Mouse (Mus musculus): ENCODE measurements at regions not wholly inside any gene's neighbourhood (a gene's known extent, or its start where the extent isn't known, plus 50 kb on each side); places are given as distances from the start of the nearest gene placed in this dataset.
A peak's percentile ranks its signal among the peaks of the same experiment; 100 is the strongest.

GRCm38 (mm10) chr1:187413881-187414280 lies 194.7 kb upstream of the Esrrg start:
- DNase-seq (ENCODE audit: low spot score): no peak

DNA sequence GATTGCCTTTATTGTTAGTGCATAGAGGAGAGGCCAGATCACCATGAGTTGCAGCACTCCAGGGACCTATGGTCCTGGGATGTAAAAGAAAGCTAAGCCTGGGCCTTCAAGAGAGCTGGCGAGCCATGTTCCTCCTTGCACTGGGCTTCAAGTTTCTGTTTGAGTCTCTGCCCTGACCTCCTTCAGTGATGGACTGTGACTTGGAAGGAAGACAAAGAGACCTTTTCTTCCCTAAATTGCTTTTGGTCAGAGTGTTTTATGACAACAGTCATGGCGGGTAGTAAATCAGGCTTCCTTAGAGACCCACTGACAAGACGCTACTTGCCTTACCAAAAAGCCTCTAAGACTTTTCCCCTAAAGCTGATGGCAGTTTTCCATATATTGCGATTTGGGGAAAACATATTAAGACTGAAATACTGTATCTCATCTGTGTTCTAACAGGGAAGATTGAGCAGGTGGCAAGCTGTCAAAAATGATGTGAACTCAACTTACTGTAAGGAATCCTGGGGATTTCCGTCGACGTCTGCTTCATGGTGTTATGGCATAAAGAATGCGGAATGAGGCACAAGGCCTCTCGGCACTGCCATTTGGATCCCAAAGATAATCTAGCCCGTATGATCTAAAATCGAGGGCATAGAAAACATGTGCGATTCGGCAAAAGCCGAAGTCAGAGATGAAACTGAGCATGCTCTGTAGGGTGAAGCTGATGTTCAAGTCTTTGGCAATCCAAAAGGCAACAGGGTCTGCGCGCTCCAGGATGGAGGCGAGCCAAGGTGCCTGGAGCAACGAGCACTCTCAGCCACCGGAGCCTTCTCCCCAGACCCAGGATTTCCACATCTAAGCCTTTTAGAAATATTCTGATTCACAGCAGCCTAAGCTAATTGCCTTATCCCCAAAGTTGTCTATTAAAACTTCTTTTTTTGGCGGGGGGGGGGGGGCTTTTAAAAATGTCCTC lies 190.1 kb upstream of the Esrrg start:
- no peak for DNase-seq (ENCODE audit: low spot score)

GRCm38 (mm10) chr1:187428536-187429215 lies 179.9 kb upstream of the Esrrg start:
- DNase-seq (ENCODE audit: low spot score): no peak

DNA sequence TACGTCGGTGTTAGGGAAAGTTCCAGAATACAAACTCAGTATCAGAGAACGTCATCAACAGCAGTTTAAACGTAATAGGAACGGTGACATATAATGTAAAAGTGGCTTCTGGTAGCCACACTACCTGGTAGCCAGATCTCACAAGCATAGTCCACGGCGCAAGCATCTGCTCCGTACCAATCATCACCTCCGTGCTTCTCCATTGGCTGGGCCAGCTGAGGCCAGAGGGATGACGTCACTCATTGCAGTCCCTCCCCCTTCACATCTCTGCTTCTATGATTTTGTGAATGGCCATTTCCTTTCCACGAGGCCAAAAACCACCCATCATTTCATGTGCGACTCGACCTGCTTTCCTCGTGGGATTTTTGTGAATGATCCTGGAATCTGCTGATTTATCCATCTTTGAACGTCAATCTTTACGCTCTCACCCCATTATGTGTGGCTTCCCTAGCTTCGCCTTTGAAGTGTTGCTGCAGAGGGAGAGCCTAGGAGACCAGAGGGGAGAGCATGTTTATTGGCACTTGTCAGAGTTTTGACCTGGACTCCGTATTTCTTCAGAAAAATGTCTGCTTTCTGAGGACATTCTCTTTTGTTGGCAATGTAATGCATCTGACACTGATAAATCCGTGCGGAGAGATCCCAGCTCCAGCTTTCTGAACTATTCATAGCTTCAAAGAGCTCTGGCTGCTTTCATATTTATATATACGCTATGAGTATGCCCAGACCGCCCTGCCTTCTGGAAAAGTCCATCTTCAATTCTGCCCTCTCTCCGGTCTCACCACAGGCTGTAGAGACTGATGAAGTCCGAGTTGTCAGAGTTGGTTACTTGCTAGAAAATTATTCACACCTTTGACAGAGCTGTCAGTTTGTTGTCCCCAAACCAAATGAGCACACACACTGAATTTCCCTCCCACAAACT lies 174.6 kb upstream of the Esrrg start:
- DNase-seq (ENCODE audit: low spot score): no peak

DNA sequence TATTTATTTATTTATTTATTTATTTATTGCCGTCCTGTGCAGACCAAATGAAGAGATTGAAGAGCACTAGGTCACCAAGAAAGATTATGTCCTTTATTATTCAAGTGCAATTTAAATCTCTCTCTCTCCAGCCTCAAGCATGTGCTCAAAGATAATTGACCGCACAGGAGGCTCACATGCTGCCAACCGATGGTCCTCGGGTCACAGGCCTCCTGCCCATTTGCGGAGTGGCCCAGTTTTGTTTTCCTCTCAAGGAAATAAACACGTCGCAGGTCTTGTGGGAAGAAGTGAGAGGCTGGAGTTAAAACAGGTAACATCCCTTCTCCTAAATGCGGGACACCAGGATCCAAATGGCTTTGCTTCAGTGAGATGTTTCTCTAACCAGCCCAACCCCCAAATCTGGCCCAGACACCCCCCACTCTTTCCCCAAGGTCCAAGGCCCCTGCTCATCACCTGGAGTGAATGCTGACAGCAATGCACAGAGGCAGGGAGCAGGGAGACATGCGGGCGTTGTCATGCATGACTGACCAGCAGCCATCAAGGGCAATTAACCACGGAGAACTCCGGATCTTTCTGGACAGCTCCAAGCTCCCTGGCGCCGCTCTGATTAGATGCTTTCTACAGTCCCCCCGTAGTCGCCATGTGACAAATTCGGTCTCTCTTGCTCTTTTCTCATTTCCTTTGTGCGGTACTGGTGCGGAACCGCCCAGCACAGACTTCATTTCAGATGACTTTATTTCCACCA lies 169.2 kb upstream of the Esrrg start:
- DNase-seq (ENCODE audit: low spot score): no peak

GRCm38 (mm10) chr1:187441668-187442193 lies 166.9 kb upstream of the Esrrg start:
- no peak for DNase-seq (ENCODE audit: low spot score)

GRCm38 (mm10) chr1:187446511-187446910 lies 162.1 kb upstream of the Esrrg start:
- DNase-seq (ENCODE audit: low spot score): no peak

- peak; percentile 12 for DNase-seq (ENCODE audit: low spot score)
Observed at GRCm38 (mm10) chr1:187448173-187448572, 160.4 kb upstream of the Esrrg start.

DNA sequence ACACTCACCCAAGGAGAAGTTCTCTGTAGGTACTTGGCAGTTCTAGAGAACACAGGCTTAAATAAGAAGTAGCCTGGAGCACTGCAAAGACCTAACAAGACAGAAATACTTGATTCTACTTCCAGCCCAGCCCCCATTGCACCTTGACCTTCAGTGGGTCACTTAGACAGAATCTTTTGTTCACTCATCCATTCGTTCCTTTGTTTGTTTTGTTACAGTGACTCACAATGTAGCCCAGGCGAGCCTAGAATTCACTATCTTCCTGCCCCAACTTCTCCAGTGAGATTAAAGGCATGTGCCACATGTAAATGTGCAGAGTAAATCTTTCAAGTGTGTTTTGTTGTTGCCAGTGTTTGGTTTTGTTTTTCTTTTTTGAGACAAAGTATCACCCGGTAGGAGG lies 158.5 kb upstream of the Esrrg start:
- DNase-seq (ENCODE audit: low spot score): no peak

DNA sequence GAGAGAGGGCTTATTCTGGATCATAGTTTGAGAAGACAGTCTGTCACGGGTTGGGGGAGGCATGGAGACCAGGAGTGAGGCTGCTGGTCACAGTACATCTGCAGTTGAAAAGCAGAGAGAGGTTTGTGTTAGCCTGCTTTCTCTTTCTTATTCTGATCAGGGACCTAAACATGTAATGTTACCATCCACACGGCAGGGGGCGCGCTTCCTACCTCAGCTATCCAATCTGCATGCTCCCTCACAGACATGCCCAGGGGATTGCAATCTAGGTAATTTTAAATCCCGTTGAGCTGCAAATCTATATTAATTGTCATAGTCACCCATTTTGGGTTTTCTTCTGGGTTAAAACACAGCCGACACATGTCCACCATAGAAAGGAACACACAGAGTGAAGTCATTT lies 156.4 kb upstream of the Esrrg start:
- DNase-seq (ENCODE audit: low spot score): peak; percentile 21

GRCm38 (mm10) chr1:187454431-187454830 lies 154.2 kb upstream of the Esrrg start:
- no peak for DNase-seq (ENCODE audit: low spot score)

DNA sequence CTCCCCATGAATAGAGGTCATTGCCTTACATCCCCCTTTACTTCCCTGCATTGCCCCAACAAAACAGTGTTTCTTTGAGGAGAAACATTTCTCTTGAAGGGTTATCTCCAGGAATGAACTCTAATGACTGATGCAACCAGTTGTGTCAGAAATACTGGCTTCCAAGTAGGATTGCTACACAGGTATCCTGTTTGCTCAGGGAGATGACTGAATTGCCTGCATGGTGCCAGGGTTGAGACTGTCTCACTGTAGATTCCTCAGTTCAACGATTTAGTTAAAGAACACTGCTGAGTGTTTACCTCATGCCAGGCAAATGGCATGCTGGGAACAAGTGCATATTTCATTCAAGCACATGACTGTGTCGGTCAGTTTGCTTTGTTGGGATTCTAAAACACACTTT lies 123.8 kb upstream of the Esrrg start:
- no peak for DNase-seq (ENCODE audit: low spot score)

- DNase-seq (ENCODE audit: low spot score): no peak
Observed at GRCm38 (mm10) chr1:187487948-187488690, 120.5 kb upstream of the Esrrg start.

DNA sequence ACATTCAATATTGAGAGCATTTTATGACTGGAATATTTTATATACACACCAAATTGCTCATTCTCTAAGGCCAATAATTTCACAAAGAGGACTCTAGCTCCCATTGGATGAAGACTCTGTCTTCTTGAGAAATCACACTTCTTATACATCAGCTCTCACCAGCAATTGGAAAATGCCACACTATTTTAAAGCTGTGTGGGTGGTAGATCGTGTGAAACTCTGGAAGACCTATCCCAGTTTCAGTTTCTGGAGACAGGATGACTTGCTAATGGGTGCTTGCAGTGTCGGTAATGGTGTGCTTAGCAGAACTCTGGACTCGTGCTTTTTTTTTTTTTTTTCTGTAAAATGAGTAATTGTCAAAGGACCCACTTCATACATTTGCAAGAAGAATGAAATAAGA lies 119.1 kb upstream of the Esrrg start:
- no peak for DNase-seq (ENCODE audit: low spot score)

DNA sequence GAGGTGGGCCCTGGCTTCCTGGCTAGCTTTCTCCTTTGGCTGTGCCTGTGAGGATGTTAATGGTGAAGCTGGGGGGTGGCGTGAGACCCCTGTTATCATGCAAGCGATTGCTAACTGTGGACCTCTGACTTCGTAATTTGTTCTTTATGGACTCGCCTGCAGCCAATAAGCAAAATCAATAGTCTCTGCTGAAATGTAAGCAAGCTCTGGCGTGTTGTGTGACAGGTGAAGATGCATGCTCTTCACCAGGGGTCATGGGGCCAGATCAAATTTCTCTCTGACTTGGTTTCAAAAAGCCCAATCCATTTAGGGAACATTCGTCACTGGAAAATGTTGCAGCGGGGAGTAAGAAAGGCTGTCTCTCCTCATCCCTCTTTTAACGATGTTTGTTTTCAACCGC lies 103.2 kb upstream of the Esrrg start:
- no peak for DNase-seq (ENCODE audit: low spot score)

DNA sequence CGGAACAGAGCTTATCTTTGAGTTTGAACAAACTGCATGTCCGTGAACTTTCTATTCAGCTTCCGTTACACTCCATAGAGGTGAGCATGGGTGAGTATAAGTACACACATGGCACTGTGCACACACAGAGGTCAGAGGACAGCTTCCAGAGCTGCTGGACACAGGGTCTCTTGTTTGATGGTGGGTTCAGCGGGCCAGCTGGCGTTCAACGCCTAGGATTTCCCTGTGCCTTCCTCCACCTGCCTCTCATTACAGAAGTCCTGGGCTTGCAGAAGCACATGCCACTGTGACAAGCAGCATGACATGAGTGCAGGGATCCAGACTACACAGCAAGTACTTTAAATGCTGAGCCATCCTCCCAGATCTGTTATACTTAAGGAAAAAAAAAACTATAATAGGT lies 101.4 kb upstream of the Esrrg start:
- DNase-seq (ENCODE audit: low spot score): no peak

DNA sequence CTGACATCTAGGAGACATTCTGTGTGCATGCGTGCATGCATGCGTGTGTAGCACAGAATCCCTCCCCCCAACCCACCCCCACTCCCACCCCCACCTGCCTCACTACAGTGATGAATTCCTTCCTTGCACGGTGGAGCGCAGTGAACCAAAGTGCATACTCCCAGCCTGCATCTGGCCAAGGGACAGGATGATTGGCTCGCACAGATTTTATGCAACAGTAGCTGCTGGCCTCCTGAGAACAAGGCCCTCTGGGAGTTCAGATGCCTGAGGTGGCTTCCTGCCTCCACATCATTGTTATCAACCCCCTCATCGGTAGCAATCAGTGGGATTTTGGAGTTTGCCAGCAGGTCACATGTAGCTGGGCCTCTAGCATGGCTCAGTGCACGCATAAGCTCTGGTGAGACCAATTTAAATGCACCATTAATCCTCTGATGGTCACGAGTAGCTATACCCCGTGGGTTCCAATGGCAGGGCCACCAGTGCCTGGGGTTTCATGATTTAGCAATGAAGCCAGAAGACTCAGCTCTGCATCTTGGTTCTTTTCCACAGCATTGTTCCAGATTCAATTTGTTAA lies 77.2 kb upstream of the Esrrg start:
- no peak for DNase-seq (ENCODE audit: low spot score)

DNA sequence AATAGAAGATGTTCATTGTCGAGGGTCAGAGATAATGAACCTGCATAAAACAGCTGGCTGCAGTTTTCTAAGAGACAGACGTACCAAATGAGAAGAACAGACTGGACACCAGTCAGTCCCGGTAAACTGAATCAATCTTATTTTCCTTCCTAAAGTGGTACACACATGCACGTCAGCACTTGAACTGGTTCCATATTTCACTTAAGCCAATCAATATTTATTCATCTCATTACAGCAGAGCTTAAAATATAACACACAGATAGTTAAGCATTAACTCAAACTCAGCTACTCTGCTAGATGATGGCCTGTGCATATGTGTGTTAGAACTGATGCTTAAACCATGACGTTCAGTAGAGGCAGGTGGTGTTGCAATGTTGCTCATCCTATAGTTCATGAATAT lies 72.3 kb upstream of the Esrrg start:
- DNase-seq (ENCODE audit: low spot score): no peak

GRCm38 (mm10) chr1:187556718-187557117 lies 51.9 kb upstream of the Esrrg start:
- DNase-seq (ENCODE audit: low spot score): no peak
